In the genomic region with DNA sequence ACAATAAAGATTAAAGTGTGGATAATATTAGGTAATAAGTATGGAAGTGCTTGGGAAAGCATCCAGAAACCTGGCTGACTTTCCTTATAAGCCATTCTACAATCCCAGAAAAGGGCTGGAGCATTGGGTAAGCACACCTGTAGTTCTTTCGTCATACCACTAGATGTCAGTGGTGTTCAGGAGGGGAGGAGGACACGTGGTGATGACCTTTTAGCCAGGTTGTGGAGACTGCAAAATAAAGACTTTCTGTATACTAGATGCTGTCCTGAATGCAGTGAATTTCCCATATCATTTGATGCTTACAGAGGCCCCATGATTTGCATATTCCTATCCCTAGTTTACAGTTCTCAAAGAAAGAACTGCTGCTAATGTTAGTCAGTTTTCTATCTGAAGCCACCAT, we compare ENCODE assay signal across 9 mouse cellular contexts.
DNase-seq lines count a peak whose midpoint lies in the region; ATAC-seq and TF ChIP-seq lines count a peak whose summit lies in the region.
"Had no signal": no experiment of that assay in that cellular context is flagged by ENCODE, and none has a peak within 500 bp of the region (broad histone marks: within the 10 kb centered on the region; RNA-seq: fewer than 3 reads in every experiment).

No protein-coding gene starts in this region.

- no peak overlapping the region for H3K4me3 ChIP-seq in liver, adult 2 months (ENCODE audit: insufficient read depth, low read depth, low read length)
- no peak overlapping the region for H3K4me3 ChIP-seq in liver, embryonic 12.5 days
- H3K4me3 ChIP-seq in midbrain, postnatal 0 days (ENCODE audit: low read depth, low read length) = no peak overlapping the region
- H3K4me3 ChIP-seq: heart, embryonic 13.5 days had no signal

- intact Hi-C loops in left cerebral cortex, postnatal 10 days (cut with DNase I) = loop anchor here (5.0 kb wide), 1 partner anchor 393 kb away; no protein-coding TSS in a partner anchor

- H3K27ac ChIP-seq in liver, adult 2 months (replicated peaks; ENCODE audit: insufficient read depth, low read depth, low read length) = no peak overlapping the region
- H3K27ac ChIP-seq in liver, embryonic 12.5 days = no peak overlapping the region
- no peak overlapping the region for H3K27ac ChIP-seq in midbrain, postnatal 0 days (ENCODE audit: low read depth, low read length)
- H3K27ac ChIP-seq: heart, embryonic 13.5 days had no signal

- WGBS in liver, adult 2 months = 0% methylated on average over 2 of the region's 2 CpGs
- 0% methylated on average over 2 of the region's 2 CpGs for WGBS in liver, embryonic 12.5 days (ENCODE audit: insufficient replicate concordance)
- WGBS in midbrain, postnatal 0 days = 3% methylated on average over 2 of the region's 2 CpGs

- H3K79me2 ChIP-seq in liver, adult 2 months (ENCODE audit: control insufficient read depth, insufficient read depth, low read length) = no peaks in the 10 kb centered on the region

- no peaks in the 10 kb centered on the region for H3K36me3 ChIP-seq in liver, adult 2 months (ENCODE audit: control insufficient read depth, insufficient read depth, low read length)
- no peaks in the 10 kb centered on the region for H3K36me3 ChIP-seq in liver, embryonic 12.5 days
- H3K36me3 ChIP-seq in midbrain, postnatal 0 days (ENCODE audit: insufficient read depth, low read length) = no peaks in the 10 kb centered on the region
- H3K36me3 ChIP-seq: heart, embryonic 13.5 days had no signal

- no peak for TF ChIP-seq POLR2A in liver, adult 2 months (IDR thresholded peaks at IDR 0.05; ENCODE audit: extremely low read depth, insufficient read depth, low read length)

- H3K4me1 ChIP-seq in liver, adult 2 months (ENCODE audit: control insufficient read depth, insufficient read depth, low read length) = no peaks in the 10 kb centered on the region
- H3K4me1 ChIP-seq in liver, embryonic 12.5 days = no peaks in the 10 kb centered on the region
- no peaks in the 10 kb centered on the region for H3K4me1 ChIP-seq in midbrain, postnatal 0 days (ENCODE audit: insufficient read depth, low read length)

- H3K4me2 ChIP-seq in liver, embryonic 12.5 days = no peak overlapping the region
- no peak overlapping the region for H3K4me2 ChIP-seq in midbrain, postnatal 0 days (ENCODE audit: low read depth, low read length, poor library complexity, severe bottlenecking)
- H3K4me2 ChIP-seq: heart, embryonic 13.5 days had no signal

- H3K27me3 ChIP-seq in liver, adult 2 months (ENCODE audit: control insufficient read depth, insufficient read depth, low read length) = no peaks in the 10 kb centered on the region
- no peaks in the 10 kb centered on the region for H3K27me3 ChIP-seq in liver, embryonic 12.5 days (replicated peaks)
- no peaks in the 10 kb centered on the region for H3K27me3 ChIP-seq in midbrain, postnatal 0 days (ENCODE audit: insufficient read depth, low read length)

- H3K9ac ChIP-seq in liver, adult 2 months (ENCODE audit: low read depth, low read length) = no peak overlapping the region
- H3K9ac ChIP-seq in liver, embryonic 12.5 days = no peak overlapping the region
- no peak overlapping the region for H3K9ac ChIP-seq in midbrain, postnatal 0 days (replicated peaks; ENCODE audit: low read length, poor library complexity, severe bottlenecking)
- H3K9ac ChIP-seq: heart, embryonic 13.5 days had no signal

- peak; percentile 68 for TF ChIP-seq CTCF in liver, adult 2 months (IDR thresholded peaks at IDR 0.05; ENCODE audit: low read depth, low read length)
- TF ChIP-seq CTCF in midbrain, postnatal 0 days (IDR thresholded peaks at IDR 0.05) = peak; percentile 89

- peak; percentile 41 for DNase-seq in liver, adult 2 months (ENCODE audit: extremely low read depth, low read depth, low spot score)
- DNase-seq in MN1 (ENCODE audit: low spot score) = peak; percentile 65
- peak; percentile 51 to 55 for DNase-seq in cerebellum, postnatal 14 days
- peak; percentile 48 for DNase-seq in midbrain, postnatal 0 days (ENCODE audit: low spot score)
- DNase-seq in left cerebral cortex, postnatal 10 days (ENCODE audit: extremely low spot score in 1 of 2, low spot score in 2 of 2) = no peak

- H3K9me3 ChIP-seq in liver, embryonic 12.5 days (replicated peaks) = no peaks in the 10 kb centered on the region
- H3K9me3 ChIP-seq in midbrain, postnatal 0 days (ENCODE audit: low read length) = no peaks in the 10 kb centered on the region
- H3K9me3 ChIP-seq: heart, embryonic 13.5 days had no signal

- no peak for ATAC-seq in liver, embryonic 12.5 days
- peak; percentile 65 to 88 for ATAC-seq in hematopoietic stem cell, adult 5-6 weeks (replicated peaks in 1 of 2; ENCODE audit: insufficient read depth in 1 of 2, low FRiP score in 2 of 2, low TSS enrichment in 1 of 2, low read depth in 1 of 2, poor library complexity in 2 of 2, severe bottlenecking in 2 of 2)
- no peak for ATAC-seq in midbrain, postnatal 0 days (ENCODE audit: low FRiP score)
- no peak for ATAC-seq in activated CD4-positive, CD25-positive, alpha-beta regulatory T cell, adult 4 months

Comparison
In these comparisons a context has a peak if more than half of its experiments do, and no peak if none do; other contexts are left out.
1. DNase-seq: peak in liver, adult 2 months (single experiment), MN1 (single experiment), cerebellum, postnatal 14 days (2 of 2) and midbrain, postnatal 0 days (single experiment); none in left cerebral cortex, postnatal 10 days (0 of 2).
2. ATAC-seq: peak in hematopoietic stem cell, adult 5-6 weeks (2 of 2); none in liver, embryonic 12.5 days (single experiment), midbrain, postnatal 0 days (single experiment) and activated CD4-positive, CD25-positive, alpha-beta regulatory T cell, adult 4 months (single experiment).